Mouse (Mus musculus): Measurements from ENCODE around the gene Srpk2. TPM values are rescaled to one million over a fixed set of nuclear protein-coding genes. Genes with fewer than 3 reads are reported as not detected.
"Not testable (repeated sequence)": the region's sequence is repeated elsewhere in the genome, so short reads cannot be mapped to it uniquely, and the experiment has no call there.

Gene Srpk2
- polyA plus RNA-seq, 1 experiment from 2014 or later: 112 TPM

- Histone ChIP-seq H3K9me3 (replicated peaks; ENCODE audit: control insufficient read depth, low read length, poor library complexity, severe bottlenecking) (no peaks in the 10 kb centered on the region; the same call in 1 of the 2 replicates), H3K4me1 (ENCODE audit: control insufficient read depth, insufficient read depth, low read length) (no peaks in the 10 kb centered on the region), H3K4me3 (ENCODE audit: low read depth, low read length) (no peak overlapping the region), H3K27ac (ENCODE audit: low read length) (no peak overlapping the region), H3K36me3 (ENCODE audit: control insufficient read depth, insufficient read depth, low read length) (no peaks in the 10 kb centered on the region), H3K27me3 (ENCODE audit: control insufficient read depth, insufficient read depth, low read depth, low read length) (no peaks in the 10 kb centered on the region), H3K4me2 (ENCODE audit: low read length) (no peak overlapping the region), H3K9ac (ENCODE audit: low read depth, low read length) (no peak overlapping the region)
- WGBS: 92% methylated on average over 4 of the region's 4 CpGs
- no peak for ATAC-seq
Measured at GRCm38 (mm10) chr5:23656590-23656989, 27.8 kb downstream of the Srpk2 start.

- Histone ChIP-seq H3K9ac (ENCODE audit: low read depth, low read length) (no peak overlapping the region), H3K4me2 (ENCODE audit: low read length) (no peak overlapping the region), H3K27me3 (ENCODE audit: control insufficient read depth, insufficient read depth, low read depth, low read length) (no peaks in the 10 kb centered on the region), H3K27ac (ENCODE audit: low read length) (no peak overlapping the region), H3K9me3 (replicated peaks; ENCODE audit: control insufficient read depth, low read length, poor library complexity, severe bottlenecking) (no peaks in the 10 kb centered on the region; the same call in 1 of the 2 replicates), H3K36me3 (ENCODE audit: control insufficient read depth, insufficient read depth, low read length) (no peaks in the 10 kb centered on the region), H3K4me3 (ENCODE audit: low read depth, low read length) (no peak overlapping the region), H3K4me1 (ENCODE audit: control insufficient read depth, insufficient read depth, low read length) (no peaks in the 10 kb centered on the region)
- no peak for ATAC-seq
- 87% methylated on average over 1 of the region's 1 CpGs for WGBS
Measured at GRCm38 (mm10) chr5:23655030-23655429, 29.4 kb downstream of the Srpk2 start.

- no peak for ATAC-seq
- no peaks in the 10 kb centered on the region for H3K4me1 ChIP-seq (ENCODE audit: control insufficient read depth, insufficient read depth, low read length)
- WGBS: 80% methylated on average over 7 of the region's 7 CpGs
- no peak overlapping the region for H3K4me3 ChIP-seq (ENCODE audit: low read depth, low read length)
- H3K36me3 ChIP-seq (ENCODE audit: control insufficient read depth, insufficient read depth, low read length): no peaks in the 10 kb centered on the region
- no peaks in the 10 kb centered on the region for H3K27me3 ChIP-seq (ENCODE audit: control insufficient read depth, insufficient read depth, low read depth, low read length)
- H3K9me3 ChIP-seq (replicated peaks; ENCODE audit: control insufficient read depth, low read length, poor library complexity, severe bottlenecking): no peaks in the 10 kb centered on the region; the same call in 1 of the 2 replicates
- no peak overlapping the region for H3K27ac ChIP-seq (ENCODE audit: low read length)
- H3K9ac ChIP-seq (ENCODE audit: low read depth, low read length): no peak overlapping the region
- H3K4me2 ChIP-seq (ENCODE audit: low read length): no peak overlapping the region
Measured at GRCm38 (mm10) chr5:23652326-23652725, 32.1 kb downstream of the Srpk2 start.

GRCm38 (mm10) chr5:23651786-23652185 is 32.6 kb downstream of the Srpk2 start:
- H3K9me3 ChIP-seq (replicated peaks; ENCODE audit: control insufficient read depth, low read length, poor library complexity, severe bottlenecking): no peaks in the 10 kb centered on the region; the same call in 1 of the 2 replicates
- no peak overlapping the region for H3K4me2 ChIP-seq (ENCODE audit: low read length)
- H3K4me3 ChIP-seq (ENCODE audit: low read depth, low read length): no peak overlapping the region
- no peaks in the 10 kb centered on the region for H3K4me1 ChIP-seq (ENCODE audit: control insufficient read depth, insufficient read depth, low read length)
- no peak overlapping the region for H3K27ac ChIP-seq (ENCODE audit: low read length)
- 93% methylated on average over 3 of the region's 3 CpGs for WGBS
- H3K9ac ChIP-seq (ENCODE audit: low read depth, low read length): no peak overlapping the region
- ATAC-seq: no peak
- no peaks in the 10 kb centered on the region for H3K27me3 ChIP-seq (ENCODE audit: control insufficient read depth, insufficient read depth, low read depth, low read length)
- no peaks in the 10 kb centered on the region for H3K36me3 ChIP-seq (ENCODE audit: control insufficient read depth, insufficient read depth, low read length)

GRCm38 (mm10) chr5:23650504-23650903 is 33.9 kb downstream of the Srpk2 start:
- no peak overlapping the region for H3K4me2 ChIP-seq (ENCODE audit: low read length)
- ATAC-seq: no peak
- no peaks in the 10 kb centered on the region for H3K27me3 ChIP-seq (ENCODE audit: control insufficient read depth, insufficient read depth, low read depth, low read length)
- no peak overlapping the region for H3K9ac ChIP-seq (ENCODE audit: low read depth, low read length)
- H3K4me1 ChIP-seq (ENCODE audit: control insufficient read depth, insufficient read depth, low read length): no peaks in the 10 kb centered on the region
- no peak overlapping the region for H3K4me3 ChIP-seq (ENCODE audit: low read depth, low read length)
- no peaks in the 10 kb centered on the region; the same call in 1 of the 2 replicates for H3K9me3 ChIP-seq (replicated peaks; ENCODE audit: control insufficient read depth, low read length, poor library complexity, severe bottlenecking)
- 83% methylated on average over 3 of the region's 3 CpGs for WGBS
- no peaks in the 10 kb centered on the region for H3K36me3 ChIP-seq (ENCODE audit: control insufficient read depth, insufficient read depth, low read length)
- H3K27ac ChIP-seq (ENCODE audit: low read length): no peak overlapping the region

- Histone ChIP-seq H3K9me3 (replicated peaks; ENCODE audit: control insufficient read depth, low read length, poor library complexity, severe bottlenecking) (no peaks in the 10 kb centered on the region; the same call in 1 of the 2 replicates), H3K9ac (ENCODE audit: low read depth, low read length) (no peak overlapping the region), H3K27ac (ENCODE audit: low read length) (no peak overlapping the region), H3K4me3 (ENCODE audit: low read depth, low read length) (no peak overlapping the region), H3K4me2 (ENCODE audit: low read length) (no peak overlapping the region), H3K27me3 (ENCODE audit: control insufficient read depth, insufficient read depth, low read depth, low read length) (no peaks in the 10 kb centered on the region), H3K36me3 (ENCODE audit: control insufficient read depth, insufficient read depth, low read length) (no peaks in the 10 kb centered on the region), H3K4me1 (ENCODE audit: control insufficient read depth, insufficient read depth, low read length) (no peaks in the 10 kb centered on the region)
- WGBS: 91% methylated on average over 2 of the region's 2 CpGs
- no peak for ATAC-seq
Measured at GRCm38 (mm10) chr5:23649246-23649645, 35.2 kb downstream of the Srpk2 start.

- Histone ChIP-seq H3K27me3 (ENCODE audit: control insufficient read depth, insufficient read depth, low read depth, low read length) (no peaks in the 10 kb centered on the region), H3K4me3 (ENCODE audit: low read depth, low read length) (no peak overlapping the region), H3K4me2 (ENCODE audit: low read length) (no peak overlapping the region), H3K36me3 (ENCODE audit: control insufficient read depth, insufficient read depth, low read length) (no peaks in the 10 kb centered on the region), H3K9ac (ENCODE audit: low read depth, low read length) (no peak overlapping the region), H3K27ac (ENCODE audit: low read length) (no peak overlapping the region), H3K4me1 (ENCODE audit: control insufficient read depth, insufficient read depth, low read length) (no peaks in the 10 kb centered on the region), H3K9me3 (replicated peaks; ENCODE audit: control insufficient read depth, low read length, poor library complexity, severe bottlenecking) (no peaks in the 10 kb centered on the region)
- ATAC-seq: no peak
- 80% methylated on average over 3 of the region's 3 CpGs for WGBS
Measured at GRCm38 (mm10) chr5:23645671-23646070, 38.7 kb downstream of the Srpk2 start.

- H3K9ac ChIP-seq (ENCODE audit: low read depth, low read length); H3K9me3 ChIP-seq (replicated peaks; ENCODE audit: control insufficient read depth, low read length, poor library complexity, severe bottlenecking); H3K27me3 ChIP-seq (ENCODE audit: control insufficient read depth, insufficient read depth, low read depth, low read length); H3K36me3 ChIP-seq (ENCODE audit: control insufficient read depth, insufficient read depth, low read length); H3K4me2 ChIP-seq (ENCODE audit: low read length); H3K27ac ChIP-seq (ENCODE audit: low read length); ATAC-seq; H3K4me3 ChIP-seq (ENCODE audit: low read depth, low read length); H3K4me1 ChIP-seq (ENCODE audit: control insufficient read depth, insufficient read depth, low read length): not testable (repeated sequence)
Measured at GRCm38 (mm10) chr5:23639193-23639592, 45.2 kb downstream of the Srpk2 start.

GRCm38 (mm10) chr5:23638023-23638422 is 46.4 kb downstream of the Srpk2 start:
- Histone ChIP-seq H3K36me3 (ENCODE audit: control insufficient read depth, insufficient read depth, low read length) (no peaks in the 10 kb centered on the region), H3K27me3 (ENCODE audit: control insufficient read depth, insufficient read depth, low read depth, low read length) (no peaks in the 10 kb centered on the region), H3K4me2 (ENCODE audit: low read length) (no peak overlapping the region), H3K4me1 (ENCODE audit: control insufficient read depth, insufficient read depth, low read length) (no peaks in the 10 kb centered on the region), H3K4me3 (ENCODE audit: low read depth, low read length) (no peak overlapping the region), H3K9me3 (replicated peaks; ENCODE audit: control insufficient read depth, low read length, poor library complexity, severe bottlenecking) (no peaks in the 10 kb centered on the region), H3K27ac (ENCODE audit: low read length) (no peak overlapping the region), H3K9ac (ENCODE audit: low read depth, low read length) (no peak overlapping the region)
- WGBS: 81% methylated on average over 4 of the region's 4 CpGs
- ATAC-seq: no peak

Data from midbrain, embryonic 16.5 days (tissue).